Mouse (Mus musculus): ENCODE measurements around the gene Sec16b. TPM values are rescaled to one million over a fixed set of nuclear protein-coding genes. Genes with fewer than 3 reads are reported as not detected.

Sec16b gene
- polyA plus RNA-seq, 1 experiment from 2014 or later, result 5.5 TPM

DNA sequence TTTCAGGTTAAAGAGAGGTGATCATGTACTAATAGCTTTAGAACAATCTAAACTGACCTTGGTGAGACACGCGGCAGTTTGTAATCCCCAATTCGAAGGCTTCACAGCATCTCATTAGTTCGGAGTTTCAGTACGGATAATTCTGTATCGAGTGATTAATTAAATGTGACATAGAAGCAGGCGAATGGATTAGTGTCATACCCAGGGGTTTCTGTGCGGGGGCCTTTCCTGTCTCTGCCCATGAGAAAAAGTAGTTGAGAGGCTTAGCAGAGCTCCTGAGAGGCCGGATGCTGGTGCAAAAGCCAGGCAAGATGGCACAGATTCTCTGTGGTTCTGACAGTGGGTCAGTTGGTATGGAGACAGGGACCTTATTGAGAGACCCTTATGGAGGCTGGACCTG, 88.6 kb downstream of the Sec16b start:
- H3K4me3 ChIP-seq (ENCODE audit: low read depth, low read length), result no peak overlapping the region
- no peaks in the 10 kb centered on the region for H3K4me1 ChIP-seq (replicated peaks; ENCODE audit: control insufficient read depth, insufficient read depth)
- TF ChIP-seq CTCF (IDR thresholded peaks at IDR 0.05; ENCODE audit: low read depth) (no peak), EP300 (optimal IDR thresholded peaks at IDR 0.05) (no peak)
- 65% methylated on average over 9 of the region's 9 CpGs for WGBS
- no peak overlapping the region for H3K4me2 ChIP-seq (replicated peaks; ENCODE audit: low read depth)
- no peak overlapping the region for H3K27ac ChIP-seq (replicated peaks)
- ATAC-seq (ENCODE audit: low FRiP score, low TSS enrichment), result no peak
- no peaks in the 10 kb centered on the region for H3K36me3 ChIP-seq (ENCODE audit: control insufficient read depth, insufficient read depth, low read length)
- no peak for DNase-seq (ENCODE audit: low spot score)
- H3K9ac ChIP-seq (ENCODE audit: low read length), result no peak overlapping the region
- H3K27me3 ChIP-seq (ENCODE audit: control insufficient read depth, insufficient read depth, low read length), result no peaks in the 10 kb centered on the region
- no peaks in the 10 kb centered on the region for H3K9me3 ChIP-seq (ENCODE audit: control insufficient read depth, low read length)

DNA sequence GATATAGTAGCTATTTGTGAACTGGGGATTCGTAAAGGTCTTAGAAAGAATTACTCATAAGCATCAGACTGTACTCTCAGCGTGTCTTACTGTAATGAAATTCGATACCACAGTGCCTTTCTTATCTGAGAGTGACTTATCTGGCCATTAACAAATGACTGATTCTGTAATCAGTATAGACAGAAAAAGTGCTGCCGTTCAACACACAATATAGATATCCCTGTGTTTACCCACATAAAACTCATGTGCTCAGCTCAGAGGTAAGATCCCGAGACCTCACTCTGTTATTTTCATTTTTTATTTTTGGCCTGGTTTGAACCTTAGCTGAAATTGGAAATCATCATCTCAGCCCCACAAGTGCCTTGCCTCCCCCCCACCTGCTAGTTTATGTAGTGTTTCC, 98.0 kb downstream of the Sec16b start:
- Histone ChIP-seq H3K27me3 (ENCODE audit: control insufficient read depth, insufficient read depth, low read length) (no peaks in the 10 kb centered on the region), H3K4me2 (replicated peaks; ENCODE audit: low read depth) (no peak overlapping the region), H3K36me3 (ENCODE audit: control insufficient read depth, insufficient read depth, low read length) (no peaks in the 10 kb centered on the region), H3K4me1 (replicated peaks; ENCODE audit: control insufficient read depth, insufficient read depth) (no peaks in the 10 kb centered on the region), H3K4me3 (ENCODE audit: low read depth, low read length) (no peak overlapping the region), H3K9ac (ENCODE audit: low read length) (no peak overlapping the region), H3K27ac (replicated peaks) (no peak overlapping the region), H3K9me3 (ENCODE audit: control insufficient read depth, low read length) (no peaks in the 10 kb centered on the region)
- no peak for TF ChIP-seq EP300 (optimal IDR thresholded peaks at IDR 0.05)
- TF ChIP-seq CTCF (IDR thresholded peaks at IDR 0.05; ENCODE audit: low read depth), result no peak
- 29% methylated on average over 5 of the region's 5 CpGs for WGBS
- DNase-seq (ENCODE audit: low spot score) (no peak), ATAC-seq (ENCODE audit: low FRiP score, low TSS enrichment) (no peak)

Other genes with a start within 250 kb of the Sec16b start
- gene Rasal2, start 94.1 kb upstream of the Sec16b start, polyA plus RNA-seq (2015; fragmentation: Nextera tagmentation; extraction: Ambion mirVana), result 8.6 and 9.0 TPM in 2 replicates
- gene Cryzl2, start 48.2 kb upstream of the Sec16b start, polyA plus RNA-seq (2015; fragmentation: Nextera tagmentation; extraction: Ambion mirVana), result 14.8 and 16.4 TPM in 2 replicates